ENCODE assay signal across 8 mouse cellular contexts in the genomic region with DNA sequence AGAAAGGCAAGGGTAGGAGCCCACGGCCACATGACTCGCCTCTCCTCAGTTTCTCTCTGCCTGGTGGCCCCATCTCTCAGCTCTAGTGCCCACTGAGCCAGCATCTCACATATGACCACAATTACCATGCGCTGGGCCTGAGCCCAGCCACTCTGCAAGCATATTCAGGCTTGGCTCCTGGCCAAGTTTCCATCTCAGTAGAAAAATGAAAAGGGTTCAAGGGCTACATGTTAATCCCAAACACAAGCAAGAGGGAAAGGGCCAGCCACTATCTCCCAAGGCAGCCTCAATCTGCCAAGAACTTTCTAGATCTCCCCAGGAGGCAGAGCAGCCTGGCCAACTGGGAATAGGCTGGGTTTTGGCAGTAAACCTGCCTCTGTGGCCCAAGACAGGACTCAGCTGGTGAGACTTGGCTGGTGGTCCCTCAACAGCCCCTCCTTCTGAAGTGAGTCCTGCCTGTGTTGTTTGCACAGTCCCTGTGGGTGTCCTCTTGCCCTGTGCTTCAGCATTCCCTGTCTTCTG.
DNase-seq lines count a peak whose midpoint lies in the region; ATAC-seq and TF ChIP-seq lines count a peak whose summit lies in the region.

No protein-coding gene starts in this region.

- peak; percentile 17 for DNase-seq in layer of hippocampus, adult 11-12 months (ENCODE audit: low spot score)
- no peak for DNase-seq in layer of hippocampus, adult 9-10 months (ENCODE audit: low spot score)
- DNase-seq in adrenal gland, adult 2 months, result peak; percentile 77
- peak; percentile 84 for DNase-seq in fibroblast of lung, adult 2 months (ENCODE audit: low read depth)
- DNase-seq in layer of hippocampus, postnatal 36 days, result peak; percentile 6 to 14
- DNase-seq in midbrain, postnatal 0 days (ENCODE audit: low spot score), result peak; percentile 87
- no peak for DNase-seq in c-Kit-positive CD71-positive TER-119-positive erythroid progenitor cells, embryonic 14.5 days (ENCODE audit: low spot score)

- H3K36me3 ChIP-seq in hindbrain, embryonic 13.5 days, result no peaks in the 10 kb centered on the region
- no peaks in the 10 kb centered on the region for H3K36me3 ChIP-seq in midbrain, postnatal 0 days (ENCODE audit: insufficient read depth, low read length)

- H3K4me3 ChIP-seq in hindbrain, embryonic 13.5 days, result no peak overlapping the region
- H3K4me3 ChIP-seq in midbrain, postnatal 0 days (ENCODE audit: low read depth, low read length), result no peak overlapping the region

- H3K9me3 ChIP-seq in hindbrain, embryonic 13.5 days, result no peaks in the 10 kb centered on the region
- H3K9me3 ChIP-seq in midbrain, postnatal 0 days (ENCODE audit: low read length), result no peaks in the 10 kb centered on the region

- H3K4me2 ChIP-seq in hindbrain, embryonic 13.5 days, result no peak overlapping the region
- no peak overlapping the region for H3K4me2 ChIP-seq in midbrain, postnatal 0 days (ENCODE audit: low read depth, low read length, poor library complexity, severe bottlenecking)

- peaks cover 39% of the 10 kb centered on the region for H3K4me1 ChIP-seq in hindbrain, embryonic 13.5 days (replicated peaks)
- H3K4me1 ChIP-seq in midbrain, postnatal 0 days (ENCODE audit: insufficient read depth, low read length), result 0 out of 2 replicates have a peak, but pooled peaks cover 4% of the 10 kb centered on the region

- peak; percentile 71 for ATAC-seq in hindbrain, embryonic 13.5 days (ENCODE audit: low FRiP score)
- peak; percentile 72 for ATAC-seq in midbrain, postnatal 0 days (ENCODE audit: low FRiP score)

- H3K27ac ChIP-seq in hindbrain, embryonic 13.5 days, result peak overlapping the region; percentile 69; the same call in 1 of the 2 replicates
- H3K27ac ChIP-seq in midbrain, postnatal 0 days (ENCODE audit: low read depth, low read length), result 0 out of 2 replicates have a peak overlapping the region, but pooled peaks have one; percentile 4

- no peak overlapping the region for H3K9ac ChIP-seq in hindbrain, embryonic 13.5 days
- no peak overlapping the region for H3K9ac ChIP-seq in midbrain, postnatal 0 days (replicated peaks; ENCODE audit: low read length, poor library complexity, severe bottlenecking)

- TF ChIP-seq CTCF in midbrain, postnatal 0 days (IDR thresholded peaks at IDR 0.05), result no peak

- 0 out of 2 replicates have a peak, but pooled peaks cover 2% of the 10 kb centered on the region for H3K27me3 ChIP-seq in hindbrain, embryonic 13.5 days
- no peaks in the 10 kb centered on the region for H3K27me3 ChIP-seq in midbrain, postnatal 0 days (ENCODE audit: insufficient read depth, low read length)

- WGBS in hindbrain, embryonic 13.5 days, result 65% methylated on average over 3 of the region's 3 CpGs
- WGBS in midbrain, postnatal 0 days, result 56% methylated on average over 3 of the region's 3 CpGs

Comparison
In these comparisons a context has a peak if more than half of its experiments do, and no peak if none do; other contexts are left out.
1. DNase-seq: peak in layer of hippocampus, adult 11-12 months (single experiment), adrenal gland, adult 2 months (single experiment), fibroblast of lung, adult 2 months (single experiment), layer of hippocampus, postnatal 36 days (2 of 2) and midbrain, postnatal 0 days (single experiment); none in layer of hippocampus, adult 9-10 months (single experiment) and c-Kit-positive CD71-positive TER-119-positive erythroid progenitor cells, embryonic 14.5 days (single experiment).